Mouse (Mus musculus) layer of hippocampus, adult 11-12 months (tissue): Measurements from ENCODE around the gene Tnfrsf13c.

Source experiments
- DNase-seq: peaks from one replicate; pipeline ENCODE4 v3.0.0; 2022; ENCODE audit warnings: low spot score

Tnfrsf13c gene

GRCm38 (mm10) chr15:82207504-82208219, 16.5 kb downstream of the Tnfrsf13c start:
- no peak for DNase-seq

DNA sequence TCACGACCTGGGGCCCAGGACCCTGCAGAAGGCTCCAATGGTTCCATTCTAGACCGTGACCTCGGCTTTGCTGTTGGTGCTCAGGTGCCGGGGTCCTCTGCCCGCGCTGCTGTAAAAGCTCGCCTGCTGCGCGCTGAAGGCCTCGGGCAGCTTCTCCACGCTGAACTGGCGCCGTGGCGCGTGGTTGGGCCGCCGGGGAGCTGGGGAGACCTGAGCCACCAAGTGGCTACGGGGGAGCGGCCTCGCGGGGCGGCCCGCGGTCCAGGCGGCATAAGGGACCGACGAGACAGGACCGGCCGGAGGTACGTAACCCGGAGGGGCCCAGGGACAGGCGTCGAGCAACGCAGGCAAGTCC, 17.1 kb downstream of the Tnfrsf13c start:
- no peak for DNase-seq

DNA sequence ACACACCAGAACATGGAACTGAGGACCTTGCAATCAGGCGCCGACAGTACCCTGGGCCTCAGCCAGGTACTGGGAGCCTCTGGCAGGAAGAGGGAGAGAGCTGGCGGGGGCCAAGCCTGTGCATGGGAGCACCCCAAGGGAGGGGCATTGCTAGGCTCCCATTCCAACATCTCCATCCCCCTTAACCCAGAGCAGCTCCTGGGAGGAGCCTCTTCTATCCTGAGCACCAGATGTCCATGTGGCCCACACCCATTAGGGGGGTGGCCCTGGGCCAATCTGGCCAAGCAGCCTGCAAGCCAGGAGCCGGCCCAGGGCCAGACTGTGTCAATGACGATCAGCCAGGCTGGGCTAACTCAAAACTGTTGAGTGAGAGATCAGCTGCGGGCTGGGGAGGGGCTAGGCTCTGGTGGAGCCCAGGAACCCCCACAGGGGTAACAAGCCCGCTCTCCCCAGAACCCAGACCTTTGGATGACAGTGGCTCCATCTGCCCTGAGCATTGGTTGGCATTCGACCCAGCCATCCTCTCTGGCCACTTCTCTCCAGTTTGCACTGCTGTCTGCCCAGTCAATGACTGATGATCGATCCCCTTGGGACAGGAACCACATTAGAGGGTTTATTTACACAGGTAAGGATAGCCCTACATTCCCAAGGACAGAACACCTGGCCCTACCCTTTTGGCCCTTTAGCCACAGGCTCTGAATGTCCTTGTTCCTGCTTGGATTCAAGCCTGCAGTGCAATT, 17.6 kb downstream of the Tnfrsf13c start:
- peak; percentile 72 for DNase-seq

DNA sequence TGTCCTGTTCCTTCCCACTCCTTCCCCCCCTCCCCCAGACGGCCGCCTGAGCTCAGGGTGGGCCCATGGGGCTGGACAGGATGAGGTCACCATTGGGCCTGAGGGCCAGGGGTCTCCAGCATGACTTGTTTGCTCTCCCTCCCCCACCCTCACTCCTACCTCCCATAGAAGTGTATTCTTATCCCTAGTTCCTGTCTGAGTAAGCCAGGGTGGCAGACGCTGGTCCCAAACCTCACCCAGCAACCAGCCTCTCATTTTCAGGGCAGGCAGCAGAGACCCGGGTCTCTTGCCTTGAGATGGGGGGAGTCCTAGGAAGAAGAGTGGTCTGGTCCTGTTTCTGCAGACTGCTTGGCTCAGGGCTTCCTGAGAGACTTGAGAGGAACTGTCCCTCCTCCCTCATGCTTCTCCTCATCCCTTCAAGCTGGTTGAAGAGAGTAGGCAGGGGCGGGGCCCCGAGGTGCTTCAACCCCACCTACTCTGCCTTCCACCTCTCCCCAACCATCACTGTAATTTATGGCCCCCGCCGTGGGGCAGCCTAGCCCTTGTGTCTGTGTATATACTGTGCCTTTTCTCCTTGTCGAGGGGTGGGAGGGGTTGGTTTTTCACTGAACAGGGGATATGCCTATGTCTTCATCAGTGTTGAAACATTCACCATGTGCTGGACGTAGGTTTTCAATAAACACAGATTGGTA, 19.3 kb downstream of the Tnfrsf13c start:
- DNase-seq, result no peak

- no peak for DNase-seq
These were observed 20.4 kb downstream of the Tnfrsf13c start for GRCm38 (mm10) chr15:82203611-82204351.

DNA sequence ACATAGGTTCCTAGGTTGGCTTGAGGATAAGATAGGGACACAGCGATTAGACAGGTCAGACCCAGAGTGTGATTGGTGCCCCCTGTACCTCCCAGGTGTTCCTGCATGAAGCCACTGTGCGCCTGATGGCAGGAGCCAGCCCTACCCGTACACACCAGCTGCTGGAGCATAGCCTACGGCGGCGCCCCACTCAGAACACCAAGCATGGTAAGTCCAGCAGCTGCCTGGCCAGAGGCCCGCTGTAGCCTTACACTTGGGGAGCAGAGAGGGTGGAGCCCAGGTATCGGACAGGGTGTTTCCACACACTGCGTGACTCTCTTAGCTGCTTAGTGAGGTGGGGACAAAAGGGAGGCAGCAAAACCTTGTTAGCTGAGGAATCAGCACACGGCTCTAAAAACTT, 21.1 kb downstream of the Tnfrsf13c start:
- DNase-seq, result no peak

GRCm38 (mm10) chr15:82202086-82202485, 22.1 kb downstream of the Tnfrsf13c start:
- no peak for DNase-seq

DNA sequence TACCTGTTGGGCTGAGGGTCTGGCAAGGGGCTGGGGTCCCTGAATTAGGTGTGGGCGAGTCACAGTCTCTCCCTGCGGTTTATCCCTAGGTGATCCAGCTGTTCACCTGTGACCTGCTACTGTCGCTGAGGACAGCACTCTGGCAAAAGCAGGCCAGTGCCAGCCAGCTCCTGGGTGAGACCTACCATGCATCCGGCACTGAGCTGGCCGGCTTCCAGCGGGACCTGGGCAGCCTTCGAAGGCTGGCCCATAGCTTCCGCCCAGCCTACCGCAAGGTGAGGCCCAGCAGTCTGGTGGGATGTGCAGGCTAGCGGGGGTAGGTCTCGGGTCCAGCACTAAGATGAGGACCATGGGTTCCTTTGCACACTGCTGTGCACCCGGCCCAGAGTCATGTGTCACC, 24.6 kb downstream of the Tnfrsf13c start:
- DNase-seq, result no peak

- no peak for DNase-seq
These were observed 25.8 kb downstream of the Tnfrsf13c start for GRCm38 (mm10) chr15:82198342-82198741.

DNA sequence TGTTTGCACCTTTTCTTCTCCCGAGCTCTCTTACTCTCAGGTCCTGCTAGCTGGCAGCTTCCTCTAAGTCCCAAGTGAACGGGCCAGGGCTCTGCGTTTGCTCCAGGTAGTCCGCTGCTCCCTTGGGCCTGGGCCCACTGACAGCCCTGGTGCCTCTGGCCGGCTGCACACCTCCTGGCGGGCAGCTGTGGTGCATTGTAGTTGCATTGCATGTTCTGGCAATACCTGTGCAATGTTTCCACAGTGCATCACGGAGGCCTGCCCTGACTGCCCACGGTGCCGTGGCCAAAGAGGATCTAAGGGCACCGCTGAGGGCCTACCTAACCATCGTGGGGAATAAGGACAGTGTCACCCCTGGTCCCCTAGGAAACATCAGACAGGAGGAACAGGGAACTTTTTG, 26.2 kb downstream of the Tnfrsf13c start:
- no peak for DNase-seq

GRCm38 (mm10) chr15:82197246-82197750, 26.9 kb downstream of the Tnfrsf13c start:
- DNase-seq, result no peak

DNA sequence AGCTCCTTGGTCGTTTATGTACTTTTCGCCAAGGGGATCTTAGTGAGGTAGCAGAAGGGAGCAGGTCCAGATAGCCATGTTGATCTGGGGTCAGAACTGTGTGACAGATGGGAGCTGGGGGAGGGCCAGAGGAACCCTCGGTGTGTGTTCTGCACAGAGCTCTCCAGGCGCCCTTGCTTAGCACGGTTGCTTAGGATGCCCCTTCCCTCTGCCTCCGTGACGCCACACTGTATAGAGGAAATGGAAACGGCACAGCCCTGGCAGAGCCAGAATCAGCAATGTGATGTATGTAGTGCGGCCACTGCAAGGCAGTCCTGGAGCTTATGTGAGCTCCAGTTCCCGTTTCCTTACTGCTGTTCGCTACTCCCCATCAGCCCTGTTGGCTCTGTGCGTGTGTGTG, 27.9 kb downstream of the Tnfrsf13c start:
- no peak for DNase-seq

DNA sequence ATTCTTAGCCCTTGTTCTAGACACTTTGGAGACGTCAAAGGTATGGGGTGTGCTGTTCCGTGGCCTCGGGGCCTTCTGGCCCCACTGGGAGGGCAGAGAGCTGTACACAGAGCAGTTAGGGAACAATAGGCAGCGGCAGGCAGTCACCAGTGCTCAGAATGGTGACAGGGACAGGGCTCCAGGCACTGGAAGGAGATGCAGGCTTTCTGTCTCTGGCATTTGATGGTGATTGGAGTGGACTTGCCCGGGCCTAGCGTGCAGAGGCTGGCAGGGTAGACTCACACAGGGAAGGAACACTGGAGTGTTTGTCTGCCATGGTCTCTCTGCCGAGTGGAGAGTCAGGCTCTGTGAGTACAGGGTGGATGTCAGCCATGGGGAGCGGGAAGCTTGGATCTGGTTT, 31.6 kb downstream of the Tnfrsf13c start:
- DNase-seq, result no peak

DNA sequence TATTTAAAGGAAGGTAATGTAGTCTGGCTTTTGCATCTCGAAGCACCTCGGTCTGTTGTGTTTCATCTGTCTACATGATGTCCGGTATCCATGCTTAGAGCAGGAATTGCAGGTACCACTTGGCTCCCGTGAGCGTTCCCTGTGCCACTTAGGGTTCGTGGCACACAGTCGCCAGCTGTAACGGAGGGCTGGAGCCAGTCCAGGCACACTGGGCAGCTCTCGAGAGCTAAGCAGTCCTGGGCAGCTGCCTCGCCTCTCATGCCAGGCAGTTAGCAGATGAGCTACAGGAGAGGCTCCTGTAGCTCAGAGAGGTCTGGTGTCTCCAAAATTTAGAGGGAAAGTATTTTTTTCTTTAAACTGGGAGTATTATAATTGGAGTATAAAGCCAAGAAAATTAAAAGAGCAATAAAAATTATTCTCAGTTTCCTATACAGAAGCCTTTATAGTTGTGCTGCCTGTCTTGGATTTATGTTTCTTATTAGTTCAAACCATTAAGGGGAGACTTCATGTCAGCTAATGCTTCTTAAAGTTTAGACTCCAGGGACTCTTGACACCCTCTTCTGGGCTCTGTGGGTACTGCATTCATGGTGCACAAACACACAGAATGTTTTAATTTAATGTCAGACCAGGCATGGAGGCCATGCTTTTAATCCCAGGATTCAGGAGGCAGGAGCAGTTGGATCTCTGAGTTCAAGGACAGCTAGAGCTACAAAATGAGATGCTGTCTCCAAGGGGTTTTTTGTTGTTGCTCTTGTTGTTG, 35.5 kb downstream of the Tnfrsf13c start:
- DNase-seq, result no peak

GRCm38 (mm10) chr15:82187924-82188323, 36.2 kb downstream of the Tnfrsf13c start:
- no peak for DNase-seq

DNA sequence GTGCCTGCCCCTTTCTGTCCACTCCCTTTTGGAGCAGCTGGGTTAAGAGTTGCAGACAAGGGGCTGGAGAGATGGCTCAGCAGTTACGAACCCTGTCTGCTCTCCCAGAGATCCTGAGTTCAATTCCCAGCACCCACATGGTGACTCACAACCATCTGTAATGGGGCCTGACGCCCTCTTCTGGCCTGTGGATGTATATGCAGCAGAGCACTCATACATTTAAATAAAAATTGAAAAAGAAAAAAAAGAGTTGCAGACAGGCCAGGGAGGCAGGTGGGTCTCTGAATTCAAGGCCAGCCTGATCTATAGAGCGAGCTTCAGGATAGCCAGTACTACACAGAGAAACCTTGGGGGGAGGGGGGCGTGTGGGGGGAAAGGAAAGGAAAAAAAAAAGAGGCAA, 36.8 kb downstream of the Tnfrsf13c start:
- no peak for DNase-seq

DNA sequence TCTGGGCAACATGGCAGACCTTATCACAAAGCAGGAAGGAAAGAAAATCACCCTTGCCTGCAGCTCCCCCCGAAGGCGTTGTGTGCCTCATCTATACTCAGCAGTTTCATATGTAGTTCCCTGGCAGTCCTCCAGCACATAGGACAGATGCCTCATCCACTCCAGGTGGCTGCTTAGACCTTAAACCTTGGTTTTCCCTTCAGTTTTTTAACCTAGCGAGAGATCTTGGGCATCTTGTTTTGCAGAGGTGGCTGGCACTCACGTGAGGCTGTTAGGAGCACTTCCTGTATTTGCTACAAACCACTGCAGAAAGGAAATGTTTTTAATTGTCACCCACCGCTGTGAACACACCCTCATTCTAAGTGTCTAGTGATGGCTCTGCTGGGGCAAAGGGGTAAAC, 37.2 kb downstream of the Tnfrsf13c start:
- DNase-seq, result no peak

- DNase-seq, result no peak
These were observed 38.0 kb downstream of the Tnfrsf13c start for GRCm38 (mm10) chr15:82186131-82186530.

- no peak for DNase-seq
These were observed 38.9 kb downstream of the Tnfrsf13c start for GRCm38 (mm10) chr15:82185062-82185783.

- no peak for DNase-seq
These were observed 39.5 kb downstream of the Tnfrsf13c start for GRCm38 (mm10) chr15:82184656-82185055.

- no peak for DNase-seq
These were observed 40.0 kb downstream of the Tnfrsf13c start for GRCm38 (mm10) chr15:82184183-82184582.
